Mouse (Mus musculus): Measurements from ENCODE around the gene Rpl27.
"Not testable (repeated sequence)": the region's sequence is repeated elsewhere in the genome, so short reads cannot be mapped to it uniquely, and the experiment has no call there.

The Rpl27 gene

DNA sequence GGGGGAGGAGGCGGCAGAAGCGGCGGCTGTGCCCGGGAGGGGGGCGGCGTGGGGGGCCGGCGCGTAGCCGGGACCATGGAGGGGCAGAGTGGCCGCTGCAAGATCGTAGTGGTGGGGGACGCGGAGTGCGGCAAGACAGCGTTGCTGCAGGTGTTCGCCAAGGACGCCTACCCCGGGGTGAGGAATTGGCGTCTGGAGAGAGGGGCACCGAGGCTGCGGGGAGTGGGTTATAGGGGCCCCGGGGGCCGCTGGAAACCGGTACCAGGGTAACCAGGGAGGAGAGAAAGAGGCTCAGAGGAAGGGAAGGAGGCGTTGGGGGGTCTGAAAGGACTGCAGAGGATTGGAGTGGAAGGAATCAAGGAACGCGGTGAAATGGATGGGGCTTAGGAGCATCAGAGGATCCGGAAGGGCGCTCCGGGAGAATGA is 26.2 kb downstream of the Rpl27 start:
- DNase-seq (ENCODE audit: low read depth), result peak; percentile 37

DNA sequence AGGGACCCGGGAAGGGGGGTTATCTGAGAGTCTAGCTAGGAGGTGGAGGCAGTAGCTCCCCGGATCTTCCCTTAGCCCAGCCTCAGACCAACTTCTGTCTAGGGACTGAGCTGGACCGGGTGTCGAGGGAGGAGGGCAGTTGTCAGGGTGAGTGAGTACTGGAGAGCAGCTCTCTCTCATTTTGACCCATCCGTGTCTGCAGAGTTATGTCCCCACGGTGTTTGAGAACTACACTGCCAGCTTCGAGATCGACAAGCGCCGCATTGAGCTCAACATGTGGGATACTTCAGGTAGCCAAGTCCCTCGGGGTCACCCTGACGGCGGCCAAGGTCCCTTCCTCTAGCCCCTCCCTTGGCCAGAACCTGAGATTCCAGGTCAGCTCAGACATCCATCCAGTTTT is 26.6 kb downstream of the Rpl27 start:
- no peak for DNase-seq (ENCODE audit: low read depth)

- no peak for DNase-seq (ENCODE audit: low read depth)
Measured at GRCm38 (mm10) chr11:101469155-101469554, 27.1 kb downstream of the Rpl27 start.

DNA sequence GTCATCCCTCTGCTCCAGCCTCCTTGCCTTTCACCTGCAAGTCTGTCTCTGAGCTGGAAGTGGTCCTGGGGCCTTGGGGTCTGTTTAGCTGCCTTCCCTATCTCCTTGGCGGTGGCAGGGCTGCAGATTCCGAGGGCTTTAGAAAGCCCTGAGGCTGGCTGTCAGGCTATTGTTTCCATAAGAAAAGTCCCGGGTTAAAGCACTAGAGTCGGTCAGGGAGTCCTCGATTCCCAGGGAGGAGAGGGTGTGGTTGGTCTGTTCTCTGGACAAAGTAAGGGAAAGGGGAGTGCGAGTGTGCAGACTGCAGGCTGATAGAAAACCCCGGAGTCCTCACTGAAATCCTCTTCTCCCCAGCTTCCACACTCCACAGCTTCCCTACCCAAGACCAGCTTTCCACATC is 28.1 kb downstream of the Rpl27 start:
- DNase-seq (ENCODE audit: low read depth), result no peak

DNA sequence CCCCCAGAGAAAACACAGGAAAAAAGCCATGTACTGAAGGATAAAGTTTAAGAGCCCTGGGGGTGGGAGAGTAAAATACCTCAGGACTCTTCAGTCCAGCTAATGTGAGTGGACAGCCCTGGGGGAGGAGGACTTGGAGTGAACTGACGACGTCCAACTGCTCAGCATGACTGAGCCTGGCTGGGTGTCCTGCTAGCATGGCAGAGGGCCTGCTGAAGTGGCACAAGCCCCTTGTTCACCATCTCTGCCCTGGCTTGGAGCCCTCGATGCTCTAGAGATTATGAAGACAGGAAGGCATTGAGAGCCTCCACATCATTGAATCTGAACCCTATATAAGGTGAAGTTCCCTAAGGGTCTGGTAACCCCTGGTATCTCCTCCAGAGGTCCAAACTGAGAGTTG is 29.8 kb downstream of the Rpl27 start:
- DNase-seq (ENCODE audit: low read depth), result no peak

DNA sequence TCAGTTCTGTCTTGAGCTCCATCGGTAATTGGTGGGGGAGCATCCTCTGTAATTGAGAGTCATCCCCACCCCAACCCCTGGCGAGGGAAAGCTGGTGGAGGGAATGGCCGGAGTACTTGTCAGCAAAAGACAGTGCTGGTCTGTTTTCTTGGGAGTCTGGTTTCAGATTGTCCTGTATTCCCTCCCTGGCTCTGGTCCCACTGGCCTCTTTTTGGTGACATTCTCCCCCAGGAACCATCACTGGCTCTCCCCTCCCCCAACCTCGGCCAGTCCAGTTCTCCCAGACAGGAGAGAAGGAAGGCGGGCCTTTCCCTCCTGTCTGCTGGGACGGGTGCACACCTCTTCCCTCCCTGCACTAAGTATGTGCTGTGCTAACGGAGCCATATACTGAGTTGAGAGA is 30.2 kb downstream of the Rpl27 start:
- DNase-seq (ENCODE audit: low read depth), result no peak

- not testable (repeated sequence) for DNase-seq (ENCODE audit: low read depth)
Measured at GRCm38 (mm10) chr11:101473686-101474085, 31.6 kb downstream of the Rpl27 start.

DNA sequence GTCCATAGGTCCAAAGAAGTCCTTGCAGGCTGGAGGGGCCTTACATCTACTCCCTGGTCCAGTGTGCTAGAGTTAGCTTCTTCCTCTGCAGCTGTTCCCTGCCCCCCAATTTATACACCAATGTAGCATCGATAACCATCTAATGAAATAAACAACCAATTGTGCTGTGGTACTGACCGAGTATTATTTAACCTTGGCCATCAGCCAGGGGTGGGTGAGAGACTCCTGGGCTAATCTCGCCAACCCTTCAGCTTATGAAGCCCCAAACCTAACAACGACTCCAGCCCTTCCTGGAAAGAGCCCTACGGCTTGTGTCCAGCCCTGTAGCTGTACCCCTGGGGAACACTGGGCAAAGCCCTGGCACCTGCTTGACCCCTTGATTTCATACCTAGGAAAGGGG is 32.2 kb downstream of the Rpl27 start:
- no peak for DNase-seq (ENCODE audit: low read depth)

DNA sequence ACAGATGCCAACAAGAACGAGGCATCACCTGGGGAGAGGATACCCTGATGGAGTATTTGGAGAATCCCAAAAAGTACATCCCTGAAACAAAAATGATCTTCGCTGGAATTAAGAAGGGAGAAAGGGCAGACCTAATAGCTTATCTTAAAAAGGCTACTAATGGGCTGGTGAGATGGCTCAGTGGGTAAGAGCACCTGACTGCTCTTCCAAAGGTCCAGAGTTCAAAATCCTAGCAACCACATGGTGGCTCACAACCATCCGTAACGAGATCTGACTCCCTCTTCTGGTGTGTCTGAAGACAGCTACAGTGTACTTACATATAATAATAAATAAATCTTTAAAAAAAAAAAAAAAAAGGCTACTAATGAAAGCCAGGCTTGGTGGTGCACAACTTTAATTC is 34.3 kb downstream of the Rpl27 start:
- not testable (repeated sequence) for DNase-seq (ENCODE audit: low read depth)

DNA sequence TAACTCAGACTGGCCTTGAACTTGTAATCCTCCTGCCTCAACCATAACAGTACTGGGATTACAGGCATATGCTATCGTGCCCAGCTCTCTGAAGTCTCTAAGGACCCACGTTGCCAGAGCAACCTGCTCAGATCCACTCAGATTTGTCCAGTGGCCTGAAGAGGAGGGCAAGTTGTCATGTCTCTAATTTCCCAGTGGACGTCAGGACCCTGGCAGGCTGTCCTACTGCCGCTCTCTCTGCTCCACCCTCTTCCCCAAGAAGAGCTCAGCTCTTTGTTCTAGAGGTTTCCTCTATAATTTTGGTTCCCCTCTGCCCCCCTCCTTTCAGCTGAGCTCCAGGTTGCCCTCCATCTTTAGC is 35.1 kb downstream of the Rpl27 start:
- DNase-seq (ENCODE audit: low read depth), result no peak

DNA sequence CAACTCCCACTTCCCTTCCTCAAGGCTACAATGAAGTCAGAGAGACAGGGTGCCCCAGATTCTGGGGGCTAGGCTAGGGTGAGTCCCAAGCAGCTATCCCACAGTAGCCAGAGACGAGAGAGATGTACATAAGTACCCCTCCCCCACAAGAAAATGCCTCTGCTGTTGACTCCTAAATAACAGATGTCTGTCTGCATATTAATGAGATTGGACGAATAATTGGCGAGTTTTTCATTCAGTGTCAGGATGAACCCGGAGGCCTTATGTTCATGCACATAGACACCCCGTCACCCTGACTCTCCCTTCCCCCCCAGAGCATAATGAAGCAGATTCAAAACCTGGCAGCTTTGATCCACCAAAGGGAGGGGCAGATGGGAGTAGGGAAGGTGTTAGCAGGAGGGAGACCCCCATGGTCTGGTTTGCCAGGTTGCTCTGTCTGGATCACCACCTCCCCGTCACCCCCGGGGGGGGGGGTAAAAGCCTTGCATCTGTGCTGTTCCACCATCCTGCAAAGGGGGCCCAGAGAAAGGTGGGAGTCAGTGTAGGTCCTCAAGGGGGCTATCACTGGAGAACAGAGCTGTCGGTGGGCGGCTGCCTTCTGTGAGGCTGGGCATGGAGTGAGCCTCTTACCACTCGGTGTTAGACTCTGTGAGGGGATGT is 35.6 kb downstream of the Rpl27 start:
- no peak for DNase-seq (ENCODE audit: low read depth)

GRCm38 (mm10) chr11:101479171-101479635 is 37.1 kb downstream of the Rpl27 start:
- DNase-seq (ENCODE audit: low read depth), result no peak

DNA sequence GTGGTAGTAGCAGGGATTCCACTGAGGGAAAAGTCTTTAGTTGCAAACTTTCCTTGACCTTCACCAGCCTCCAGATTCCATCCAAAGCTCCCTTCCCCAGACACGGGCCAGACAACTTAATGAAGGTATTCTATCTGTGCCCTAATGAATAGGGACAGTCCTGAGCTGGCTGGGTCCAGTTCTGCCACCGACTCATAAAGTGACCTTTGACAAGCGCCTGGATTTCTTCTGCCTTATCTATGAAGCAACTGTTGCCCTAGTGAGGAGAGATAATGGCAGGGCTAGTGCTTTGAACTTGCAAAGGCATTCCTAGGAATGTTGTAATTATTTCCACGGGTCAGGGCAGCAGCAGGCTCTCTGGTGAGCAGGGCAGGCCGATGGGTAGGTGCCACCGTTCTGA is 38.8 kb downstream of the Rpl27 start:
- no peak for DNase-seq (ENCODE audit: low read depth)

- no peak for DNase-seq (ENCODE audit: low read depth)
Measured at GRCm38 (mm10) chr11:101483804-101484203, 41.7 kb downstream of the Rpl27 start.

DNA sequence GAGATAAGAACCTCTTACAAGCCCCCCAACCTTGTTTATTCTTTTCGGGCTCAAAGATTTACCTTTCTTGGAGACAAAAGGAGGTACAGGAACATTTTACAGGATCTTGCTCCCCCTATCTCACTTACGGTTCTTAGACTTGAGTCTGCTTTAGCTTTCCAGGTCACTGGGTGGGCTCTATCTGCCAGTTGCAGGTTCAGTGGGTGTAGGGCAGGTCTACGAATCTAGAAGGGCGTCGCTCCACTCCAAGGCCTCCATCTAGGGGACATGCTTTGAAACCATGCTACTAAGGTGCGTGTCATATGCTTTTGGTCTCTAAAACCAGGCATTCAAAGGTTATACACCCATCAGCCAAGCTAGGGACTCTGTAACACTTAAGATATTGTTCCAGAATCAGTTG is 42.1 kb downstream of the Rpl27 start:
- DNase-seq (ENCODE audit: low read depth), result no peak

GRCm38 (mm10) chr11:101484814-101485213 is 42.7 kb downstream of the Rpl27 start:
- peak; percentile 26 for DNase-seq (ENCODE audit: low read depth)

DNA sequence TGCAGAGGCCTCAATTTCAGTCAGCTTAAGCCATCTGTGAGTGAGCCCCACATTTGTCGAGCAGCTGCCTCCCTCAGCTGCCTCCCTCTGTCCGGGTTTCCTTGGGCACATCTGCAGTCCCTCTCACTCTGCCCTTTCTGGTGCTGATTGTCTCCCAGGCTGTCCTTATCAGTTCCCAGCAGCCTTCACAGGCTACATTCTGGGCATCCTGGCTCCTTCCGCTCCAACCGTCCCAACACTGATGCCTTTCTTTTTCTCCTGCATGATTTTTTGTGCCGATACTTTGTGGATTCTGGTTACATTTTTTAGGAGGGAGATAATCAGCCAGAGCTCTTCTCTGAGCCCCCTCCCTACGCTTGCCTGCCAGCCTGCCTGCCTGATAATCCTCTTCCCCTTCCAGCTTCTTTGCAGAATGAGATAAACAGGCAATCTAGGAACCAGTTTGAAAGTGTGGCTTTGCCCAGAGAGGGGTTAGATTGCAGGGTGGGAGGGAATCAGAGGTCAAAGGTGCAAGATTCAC is 43.5 kb downstream of the Rpl27 start:
- DNase-seq (ENCODE audit: low read depth), result no peak

GRCm38 (mm10) chr11:101486126-101486525 is 44.0 kb downstream of the Rpl27 start:
- no peak for DNase-seq (ENCODE audit: low read depth)

Measured in induced T-regulatory cell, adult 2 months (primary cell).